Mouse (Mus musculus): Measurements from ENCODE around the gene Tldc2.

DNA sequence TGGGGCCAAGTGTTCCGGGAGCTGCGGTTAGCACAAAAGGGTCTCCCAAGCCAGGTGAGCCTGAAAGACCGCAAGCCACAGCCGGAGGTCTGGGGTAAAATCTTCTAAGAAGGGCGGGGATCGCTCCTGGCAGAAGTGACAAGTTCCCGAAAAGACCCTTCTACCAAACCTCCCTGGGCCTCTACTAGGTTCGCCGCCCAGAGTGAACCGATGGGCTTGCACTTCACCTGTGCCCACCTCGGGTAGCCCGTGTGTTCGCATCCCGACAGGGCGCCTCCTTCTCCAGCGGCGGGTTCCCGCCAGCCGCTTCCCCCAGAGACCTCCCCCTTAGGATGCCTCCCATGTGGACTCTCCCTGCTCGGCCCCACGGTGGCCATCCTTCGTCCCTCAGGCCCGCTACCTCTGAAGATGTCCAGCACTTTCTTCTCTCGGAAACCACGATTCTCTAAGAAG lies 47.6 kb downstream of the Tldc2 start:
- no peak for TF ChIP-seq CTCF (IDR thresholded peaks at IDR 0.05; ENCODE audit: low read depth)
- no peak for TF ChIP-seq EP300 (IDR thresholded peaks at IDR 0.05; ENCODE audit: low read depth)
